Mouse (Mus musculus) stomach, postnatal 0 days (tissue): ENCODE data around the gene Dusp11.
"Not testable (repeated sequence)": the region's sequence is repeated elsewhere in the genome, so short reads cannot be mapped to it uniquely, and the experiment has no call there.

Experiments used
- CTCF ChIP-seq: IDR thresholded peaks from 2 replicates; pipeline ENCODE4 v1.5.1; 2016; ENCODE audit warnings: antibody characterized with exemption, low read depth, mild to moderate bottlenecking, moderate library complexity
- EP300 ChIP-seq: optimal IDR thresholded peaks from 2 replicates; pipeline ENCODE3; 2016; ENCODE audit warnings: antibody characterized with exemption

DNA sequence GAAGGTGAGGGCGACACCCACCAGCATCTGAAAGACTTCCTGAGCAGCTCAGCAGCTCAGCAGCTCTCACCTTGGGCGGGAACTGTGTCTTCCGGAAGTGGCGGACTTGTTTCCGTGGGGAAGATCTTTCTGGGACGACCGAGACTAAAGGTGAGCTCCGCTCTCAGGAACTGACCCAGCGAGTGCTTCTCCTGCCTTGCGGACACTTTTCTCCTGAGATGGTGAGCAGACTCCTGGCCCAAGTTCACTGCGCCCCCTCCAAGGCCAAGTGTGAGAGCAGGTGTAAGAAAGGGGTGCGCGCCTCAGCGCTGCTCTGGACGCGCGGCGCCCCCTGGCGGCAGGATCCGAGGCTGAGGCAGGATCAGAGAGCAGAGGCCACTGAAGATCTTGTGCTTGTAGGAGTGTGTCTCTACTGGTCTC is 56.8 kb downstream of the Dusp11 start, which contains the start of gene Nat8f4:
- TF ChIP-seq CTCF, result peak; percentile 86
- TF ChIP-seq EP300, result not testable (repeated sequence)
